Mouse (Mus musculus) kidney, embryonic 16.5 days (tissue): ENCODE data around the gene Heatr6. TPM values are rescaled to one million over a fixed set of nuclear protein-coding genes. Genes with fewer than 3 reads are reported as not detected.

Experiments
- ATAC-seq: fragments of 200-750 bp; cut with Nextera tagmentation; 2 replicates; pipeline ENCODE4 v1.8.0; 2017; ENCODE audit warnings: moderate TSS enrichment; ENCODE audit not compliant: low FRiP score, low TSS enrichment
- H3K27ac ChIP-seq: fragments of 300-500 bp; sonication (generic); 2 replicates; pipeline ENCODE4 v1.5.1; 2014; ENCODE audit warnings: low read length
- H3K27me3 ChIP-seq: fragments of 300-500 bp; sonication (generic); 2 replicates; pipeline ENCODE4 v1.6.1; 2014; ENCODE audit warnings: low read length, control low read depth, mixed read lengths; ENCODE audit not compliant: insufficient read depth
- H3K36me3 ChIP-seq: fragments of 300-500 bp; sonication (generic); 2 replicates; pipeline ENCODE4 v1.6.1; 2014; ENCODE audit warnings: low read length, control low read depth, mixed read lengths; ENCODE audit not compliant: insufficient read depth
- H3K4me1 ChIP-seq: fragments of 300-500 bp; sonication (generic); 2 replicates; pipeline ENCODE4 v1.6.1; 2014; ENCODE audit warnings: low read length, control low read depth, mixed read lengths; ENCODE audit not compliant: insufficient read depth
- H3K4me2 ChIP-seq: fragments of 300-500 bp; sonication (generic); replicated peaks from 2 replicates; pipeline ENCODE4 v1.6.1; 2014; ENCODE audit warnings: low read depth, low read length
- H3K4me3 ChIP-seq: fragments of 300-500 bp; sonication (generic); 2 replicates; pipeline ENCODE4 v1.5.1; 2014; ENCODE audit warnings: mild to moderate bottlenecking, low read length
- H3K9ac ChIP-seq: fragments of 300-500 bp; sonication (generic); replicated peaks from 2 replicates; pipeline ENCODE4 v1.6.1; 2014; ENCODE audit warnings: low read length
- H3K9me3 ChIP-seq: fragments of 300-500 bp; sonication (generic); 2 replicates; pipeline ENCODE4 v1.6.1; 2016; ENCODE audit warnings: low read length, control low read depth
- WGBS: fragments of 180-500 bp; shearing (Covaris S2); extraction: QIAGEN DNeasy Blood & Tissue Kit; methylation state at CpG from one replicate; pipeline ENCODE4 v1.1.7; 2014; 5-methylcytosine and 5-hydroxymethylcytosine counted together
- polyA plus RNA-seq: library from polyadenylated mRNA; unstranded; fragments of >200 nt; fragmentation: Nextera tagmentation; extraction: Ambion mirVana; gene quantifications from 2 replicates; pipeline ENCODE4 v1.2.1, GENCODE M21; 2015

Heatr6 gene
- polyA plus RNA-seq, 1 experiment from 2014 or later = 23.6 TPM

- H3K4me1 ChIP-seq = peaks cover 38% of the 10 kb centered on the region
Measured at GRCm38 (mm10) chr11:83817994-83818393, 64.5 kb downstream of the Heatr6 start.

GRCm38 (mm10) chr11:83818591-83819127, 65.2 kb downstream of the Heatr6 start:
- 39% methylated on average over 9 of the region's 9 CpGs for WGBS

More at GRCm38 (mm10) chr11:83817994-83818393, 64.5 kb downstream of the Heatr6 start:
- Histone ChIP-seq H3K36me3 (no peaks in the 10 kb centered on the region), H3K27ac (peak overlapping the region; percentile 98), H3K4me2 (peak overlapping the region; percentile 48), H3K9ac (peak overlapping the region; percentile 44; the same call in 1 of the 2 replicates), H3K4me3 (peak overlapping the region; percentile 19), H3K9me3 (no peaks in the 10 kb centered on the region), H3K27me3 (no peaks in the 10 kb centered on the region)
- no peak for ATAC-seq
- 41% methylated on average over 4 of the region's 4 CpGs for WGBS

GRCm38 (mm10) chr11:83819806-83820483, 66.4 kb downstream of the Heatr6 start:
- 47% methylated on average over 10 of the region's 10 CpGs for WGBS
- H3K9ac ChIP-seq = 0 out of 2 replicates have a peak overlapping the region, but pooled peaks have one; percentile 9
- peaks cover 31% of the 10 kb centered on the region for H3K4me1 ChIP-seq
- peak; percentile 92 for ATAC-seq
- H3K4me2 ChIP-seq = no peak overlapping the region
- no peaks in the 10 kb centered on the region for H3K9me3 ChIP-seq
- peak overlapping the region; percentile 98 for H3K27ac ChIP-seq
- H3K27me3 ChIP-seq = no peaks in the 10 kb centered on the region
- H3K36me3 ChIP-seq = no peaks in the 10 kb centered on the region
- H3K4me3 ChIP-seq = no peak overlapping the region

More at GRCm38 (mm10) chr11:83818591-83819127, 65.2 kb downstream of the Heatr6 start:
- Histone ChIP-seq H3K36me3 (no peaks in the 10 kb centered on the region), H3K9me3 (no peaks in the 10 kb centered on the region), H3K27me3 (no peaks in the 10 kb centered on the region), H3K27ac (peak overlapping the region; percentile 98), H3K4me2 (peak overlapping the region; percentile 48; the same call in 1 of the 2 replicates), H3K9ac (peak overlapping the region; percentile 44; the same call in 1 of the 2 replicates), H3K4me1 (peaks cover 37% of the 10 kb centered on the region), H3K4me3 (no peak overlapping the region)
- ATAC-seq = no peak

- no peak overlapping the region for H3K4me3 ChIP-seq
- H3K36me3 ChIP-seq = no peaks in the 10 kb centered on the region
- ATAC-seq = no peak
- WGBS = 88% methylated on average over 3 of the region's 3 CpGs
- H3K4me1 ChIP-seq = no peaks in the 10 kb centered on the region
- no peak overlapping the region for H3K9ac ChIP-seq
- H3K9me3 ChIP-seq = no peaks in the 10 kb centered on the region
- no peak overlapping the region for H3K27ac ChIP-seq
- H3K27me3 ChIP-seq = no peaks in the 10 kb centered on the region
- H3K4me2 ChIP-seq = no peak overlapping the region
Measured at GRCm38 (mm10) chr11:83826142-83826541, 72.6 kb downstream of the Heatr6 start.

GRCm38 (mm10) chr11:83828553-83829142, 75.2 kb downstream of the Heatr6 start:
- Histone ChIP-seq H3K4me1 (no peaks in the 10 kb centered on the region), H3K9ac (no peak overlapping the region), H3K27ac (no peak overlapping the region), H3K4me3 (no peak overlapping the region), H3K9me3 (no peaks in the 10 kb centered on the region), H3K4me2 (no peak overlapping the region), H3K27me3 (no peaks in the 10 kb centered on the region), H3K36me3 (no peaks in the 10 kb centered on the region)
- ATAC-seq = no peak
- 73% methylated on average over 8 of the region's 8 CpGs for WGBS

GRCm38 (mm10) chr11:83832389-83832788, 78.9 kb downstream of the Heatr6 start:
- no peak overlapping the region for H3K27ac ChIP-seq
- WGBS = 52% methylated on average over 8 of the region's 8 CpGs
- no peaks in the 10 kb centered on the region for H3K36me3 ChIP-seq
- H3K9ac ChIP-seq = no peak overlapping the region
- no peak overlapping the region for H3K4me3 ChIP-seq
- no peaks in the 10 kb centered on the region for H3K9me3 ChIP-seq
- H3K4me2 ChIP-seq = no peak overlapping the region
- ATAC-seq = no peak
- H3K27me3 ChIP-seq = no peaks in the 10 kb centered on the region
- 0 out of 2 replicates have a peak, but pooled peaks cover 4% of the 10 kb centered on the region for H3K4me1 ChIP-seq

Other genes with a start within 250 kb of the Heatr6 start
- 0.07 TPM in 1 of 2 replicates, not detected in the other for gene Heatr9, start 231.5 kb upstream of the Heatr6 start, polyA plus RNA-seq
- 0.37 and 0.52 TPM in 2 replicates for gene Ccl5, start 223.2 kb upstream of the Heatr6 start, polyA plus RNA-seq
- gene Ccl9, start 175.1 kb upstream of the Heatr6 start, polyA plus RNA-seq = 2.2 and 3.5 TPM in 2 replicates
- gene Ccl6, start 160.6 kb upstream of the Heatr6 start, polyA plus RNA-seq = 5.3 and 5.4 TPM in 2 replicates
- gene Rpl9-ps1, start 108.1 kb upstream of the Heatr6 start, polyA plus RNA-seq = not detected in 2 replicates
- gene Ccl3, start 104.3 kb upstream of the Heatr6 start, polyA plus RNA-seq = 0.48 and 0.50 TPM in 2 replicates
- 0.60 and 0.85 TPM in 2 replicates for gene Ccl4, start 91.1 kb upstream of the Heatr6 start, polyA plus RNA-seq
- 0.86 and 1.5 TPM in 2 replicates for gene Wfdc17, start 49.7 kb upstream of the Heatr6 start, polyA plus RNA-seq
- not detected in 2 replicates for gene Wfdc18, start 44.7 kb upstream of the Heatr6 start, polyA plus RNA-seq
- gene Wfdc21, start 6.8 kb upstream of the Heatr6 start, polyA plus RNA-seq = 0.71 TPM in 1 of 2 replicates, not detected in the other
- gene Hnf1b, start 96.4 kb downstream of the Heatr6 start, polyA plus RNA-seq = 90.9 and 104 TPM in 2 replicates
- 35.4 and 39.0 TPM in 2 replicates for gene Ddx52, start 188.4 kb downstream of the Heatr6 start, polyA plus RNA-seq
- 10.5 and 10.9 TPM in 2 replicates for gene Synrg, start 210.7 kb downstream of the Heatr6 start, polyA plus RNA-seq